Mouse (Mus musculus) B cell, adult 2 months (primary cell): ENCODE measurements around the gene Ctnna3.
"Not testable (repeated sequence)": the region's sequence is repeated elsewhere in the genome, so short reads cannot be mapped to it uniquely, and the experiment has no call there.

Source experiments
- DNase-seq, 2 experiments: peaks; one replicate each; pipeline ENCODE4 v3.0.0; 2022

Gene Ctnna3

GRCm38 (mm10) chr10:64268156-64268555 is 838.3 kb downstream of the Ctnna3 start:
- DNase-seq, result no peak

DNA sequence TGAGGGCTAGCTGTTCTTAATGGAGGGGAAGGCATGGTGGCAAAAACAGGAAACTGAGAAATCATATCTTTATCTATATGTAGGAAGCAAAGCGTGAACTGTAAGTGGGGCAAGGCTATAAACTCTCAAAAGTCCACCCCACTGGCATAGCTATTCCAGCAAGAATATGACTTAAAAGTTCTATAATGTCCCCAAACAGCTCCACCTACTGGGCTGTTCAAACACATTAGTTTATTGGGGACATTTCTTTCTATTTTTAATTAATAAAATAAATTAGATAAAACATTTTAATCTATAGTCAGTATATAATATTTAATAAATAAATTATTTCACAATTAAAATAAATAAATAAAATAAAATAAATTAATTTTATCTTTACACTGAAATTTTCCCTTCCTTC is 845.2 kb downstream of the Ctnna3 start:
- no peak for DNase-seq

GRCm38 (mm10) chr10:64278836-64279235 is 848.9 kb downstream of the Ctnna3 start:
- DNase-seq, result no peak

- DNase-seq, result no peak
These were observed 875.9 kb downstream of the Ctnna3 start for GRCm38 (mm10) chr10:64305802-64306201.

DNA sequence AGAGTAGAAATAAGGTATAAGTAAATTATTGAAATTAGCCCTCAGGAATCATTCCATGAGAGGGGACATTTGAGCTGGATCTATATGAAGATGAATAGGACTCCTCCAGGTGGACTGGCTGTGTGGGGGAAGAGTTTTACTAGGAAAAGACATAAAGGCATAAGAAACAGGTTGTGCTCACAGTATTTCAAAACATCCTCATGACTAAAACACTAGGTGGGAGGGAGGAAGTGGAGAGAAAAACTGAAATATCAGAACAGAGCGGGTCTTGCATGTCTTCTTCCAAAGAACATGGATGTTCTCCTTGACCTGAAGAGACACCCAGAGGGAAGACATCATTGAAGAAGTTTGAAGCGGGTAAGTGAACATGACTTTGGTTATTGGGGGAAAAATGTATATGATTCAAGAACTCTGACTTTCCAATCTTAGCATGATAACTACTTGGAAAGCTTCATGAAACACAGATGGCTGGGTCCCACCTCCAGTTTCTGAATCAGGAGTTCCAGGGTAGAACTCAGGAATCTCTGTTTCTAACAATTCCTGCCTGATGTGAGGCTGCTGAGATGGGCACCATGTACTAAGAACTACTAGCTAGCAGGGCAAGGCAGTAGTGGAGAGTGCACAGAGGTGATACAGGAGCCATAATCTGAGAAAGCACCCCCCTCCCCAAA is 881.9 kb downstream of the Ctnna3 start:
- DNase-seq, result no peak

GRCm38 (mm10) chr10:64320332-64320731 is 890.4 kb downstream of the Ctnna3 start:
- no peak for DNase-seq

DNA sequence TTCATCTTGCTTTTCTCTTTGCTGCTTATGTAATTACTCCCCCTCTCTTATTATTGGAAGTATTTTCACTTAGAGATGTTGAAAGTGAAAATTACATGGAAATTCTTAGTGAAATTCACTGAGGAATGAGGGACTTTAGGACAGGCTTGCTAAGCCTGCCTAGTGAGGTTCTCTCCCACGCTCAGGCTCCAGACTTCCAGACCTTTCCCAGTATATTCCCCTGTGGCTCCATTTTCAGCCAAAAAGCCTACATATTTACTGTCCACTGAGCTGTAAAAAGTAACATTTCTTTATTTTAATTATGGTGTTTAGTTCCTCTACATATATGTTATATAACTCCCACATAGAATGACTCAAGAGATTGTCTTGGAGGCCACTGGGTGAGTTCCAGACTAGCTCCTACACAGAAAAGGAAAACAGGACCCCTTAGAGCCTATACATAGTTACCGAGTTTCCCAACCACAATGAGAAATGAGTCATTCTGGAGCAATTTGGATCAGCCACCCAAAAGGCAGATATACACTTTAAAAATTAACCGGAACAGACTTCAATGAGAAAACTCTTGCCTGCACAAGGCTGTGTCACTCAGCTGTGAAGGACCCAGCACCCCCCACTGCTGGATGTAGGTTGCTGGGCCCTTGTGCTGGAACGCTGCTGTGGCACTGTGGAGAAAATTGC is 912.9 kb downstream of the Ctnna3 start:
- no peak for DNase-seq

- no peak for DNase-seq
These were observed 943.4 kb downstream of the Ctnna3 start for GRCm38 (mm10) chr10:64373288-64373687.

DNA sequence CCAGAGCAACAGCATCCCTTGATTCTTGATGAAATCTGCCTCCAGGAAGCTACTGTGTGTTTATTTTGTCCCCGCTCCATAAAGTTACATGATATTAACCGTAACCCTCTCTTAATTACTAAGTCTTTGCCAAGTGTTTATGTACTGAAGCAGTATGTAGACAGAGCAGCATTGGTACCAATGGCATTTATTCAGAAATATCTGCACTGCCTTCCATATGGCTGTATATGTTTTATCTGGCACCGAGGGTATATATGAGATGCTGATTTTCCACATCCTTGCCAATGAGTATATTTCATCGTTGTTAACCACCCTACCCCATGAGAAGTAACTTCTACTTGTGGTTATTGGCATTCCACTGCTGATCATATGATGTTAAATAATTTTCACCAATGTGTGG is 947.9 kb downstream of the Ctnna3 start:
- DNase-seq, result no peak

DNA sequence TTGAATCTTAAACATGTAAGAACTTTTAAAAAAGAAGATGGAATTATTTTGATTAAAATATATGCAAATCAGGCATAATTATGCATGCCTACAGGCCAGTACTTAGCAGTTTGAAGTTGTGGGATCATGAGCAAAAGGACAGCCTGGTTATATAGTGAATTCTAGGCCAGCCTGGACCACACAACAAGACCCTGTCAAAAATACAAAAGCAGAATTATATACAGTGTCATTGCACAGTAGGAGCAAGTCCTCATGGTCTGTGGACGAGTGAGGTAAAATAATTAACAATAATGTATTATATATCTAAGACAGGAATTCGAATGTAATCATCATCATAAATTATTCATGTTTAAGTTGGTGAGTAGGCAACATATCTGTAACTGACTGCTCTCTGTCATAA is 966.7 kb downstream of the Ctnna3 start:
- no peak for DNase-seq

DNA sequence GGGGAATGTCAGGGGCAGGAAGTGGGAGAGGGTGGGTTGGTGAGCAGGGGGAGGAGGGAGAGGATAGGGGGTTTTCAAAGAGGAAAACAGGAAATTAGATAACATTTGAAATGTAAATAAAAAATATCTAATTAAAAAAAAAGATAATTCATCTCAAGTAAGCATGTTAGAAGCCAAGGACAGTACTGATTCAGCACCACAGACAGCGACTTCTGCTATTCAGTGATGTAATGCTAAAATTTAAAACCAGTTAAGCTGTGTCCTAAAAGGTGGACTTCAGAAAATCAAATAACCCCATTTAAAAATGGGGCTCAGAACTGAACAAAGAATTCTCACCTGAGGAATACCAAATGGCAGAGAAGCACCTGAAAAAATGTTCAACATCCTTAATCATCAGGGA is 988.5 kb downstream of the Ctnna3 start:
- not testable (repeated sequence) for DNase-seq

DNA sequence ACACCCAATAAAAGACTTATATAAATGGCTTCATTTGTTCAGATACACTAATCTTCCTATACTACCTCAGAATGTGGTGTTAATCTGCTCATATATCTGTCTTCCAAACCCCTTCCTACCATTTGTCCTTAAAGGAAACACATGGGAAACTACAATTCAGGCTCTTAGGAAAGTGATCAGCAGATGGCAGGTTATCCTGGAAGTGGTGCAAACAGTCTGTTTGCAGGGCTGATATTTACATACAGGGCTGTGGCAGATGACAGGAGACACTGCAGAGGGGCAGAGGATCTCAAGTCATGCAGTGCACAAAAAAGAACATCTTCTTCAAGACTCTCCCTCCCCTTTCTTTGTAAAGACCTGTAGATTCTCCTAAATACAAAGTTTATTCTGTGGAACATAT is 1008.8 kb downstream of the Ctnna3 start:
- DNase-seq, result no peak

DNA sequence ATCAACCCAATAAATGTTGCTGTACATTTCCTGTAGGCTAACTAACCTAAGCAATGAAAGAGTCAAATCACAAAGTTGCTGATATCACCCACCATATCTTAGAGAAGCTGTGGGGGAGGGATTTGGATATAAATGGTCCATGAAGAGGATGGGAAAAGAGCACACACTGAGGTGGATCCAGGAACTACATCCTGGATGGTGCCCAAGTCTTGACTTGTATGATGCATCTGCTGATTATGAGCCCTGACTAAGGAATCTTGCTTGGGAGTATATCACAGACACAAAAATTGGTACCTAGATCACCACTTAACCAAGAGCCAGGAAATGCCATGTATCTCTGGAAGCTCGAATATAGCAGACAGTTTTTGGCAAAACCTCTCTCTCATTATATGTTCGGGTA is 1018.7 kb downstream of the Ctnna3 start:
- DNase-seq, result no peak

DNA sequence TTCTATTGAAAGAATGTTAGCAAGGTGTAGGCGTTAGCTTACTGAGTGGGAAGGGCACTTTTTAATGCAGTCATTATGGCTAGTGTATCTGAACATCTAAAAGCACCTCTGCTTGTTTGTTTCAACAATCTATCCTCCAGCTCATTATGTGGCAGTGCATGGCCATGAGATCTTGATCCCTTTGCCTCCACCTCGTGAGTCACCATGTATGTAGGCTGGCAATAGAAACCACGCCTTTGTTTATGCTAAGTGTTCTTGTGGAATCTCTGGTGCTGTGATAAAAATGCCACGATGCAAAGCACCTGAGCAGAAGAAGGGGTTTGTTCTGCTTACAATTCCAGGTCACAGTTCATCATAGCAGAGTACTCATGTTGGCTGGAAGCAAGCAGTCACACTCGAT is 1053.4 kb downstream of the Ctnna3 start:
- DNase-seq, result no peak

DNA sequence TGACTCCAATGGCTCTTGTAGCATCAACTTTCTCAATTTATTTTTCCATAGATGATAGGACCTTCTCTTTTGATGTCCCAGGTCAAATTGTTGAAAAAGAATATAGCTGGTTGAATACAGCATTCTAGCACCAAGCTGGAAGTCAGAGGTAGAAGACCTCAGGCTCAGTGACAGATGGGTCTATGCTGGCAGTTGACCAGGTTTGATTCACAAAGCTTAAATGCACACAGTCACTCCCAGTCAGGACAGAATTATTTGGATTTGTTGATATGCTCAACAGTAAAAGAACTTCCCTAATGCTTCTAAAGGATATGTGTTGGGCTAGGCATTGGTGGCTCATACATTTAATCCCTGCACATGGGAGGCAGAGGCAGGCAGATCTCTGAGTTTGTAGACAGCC is 1059.6 kb downstream of the Ctnna3 start:
- no peak for DNase-seq

DNA sequence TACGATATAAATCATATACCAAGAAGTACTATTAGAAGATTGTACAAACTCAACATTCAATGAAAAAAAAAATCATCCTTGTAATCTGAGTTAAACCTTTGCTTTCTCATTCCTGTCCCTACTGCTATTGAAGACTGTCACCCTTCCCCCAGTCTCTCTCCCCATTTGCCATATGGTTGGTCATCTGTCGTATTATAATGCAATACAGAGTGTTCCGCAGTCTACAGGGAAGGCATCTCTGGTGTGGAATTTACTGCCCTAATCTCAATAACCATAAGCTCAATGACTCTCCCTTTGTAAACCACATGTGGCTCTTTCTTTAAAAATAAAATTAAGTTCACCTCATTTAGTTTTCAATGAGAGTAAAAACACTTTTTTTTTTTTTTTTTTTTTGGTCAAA is 1113.7 kb downstream of the Ctnna3 start:
- no peak for DNase-seq

DNA sequence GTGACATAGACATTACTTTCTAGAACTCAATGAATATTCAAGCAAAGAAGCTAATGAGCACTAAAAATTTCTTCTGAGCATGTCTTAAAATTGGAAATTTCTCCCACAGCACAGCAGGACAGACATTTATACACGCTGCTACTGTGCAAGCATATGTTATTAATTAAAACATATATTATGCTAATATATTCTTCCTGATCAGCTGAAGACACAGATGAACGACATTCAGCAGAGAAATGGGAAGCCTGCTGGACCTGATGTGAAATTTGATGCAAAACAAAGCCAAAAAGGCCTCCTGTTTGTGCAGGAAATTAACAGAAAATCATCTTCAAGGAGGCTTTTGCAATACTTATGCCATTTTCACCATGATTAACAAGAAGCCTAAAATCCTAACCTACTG is 1114.5 kb downstream of the Ctnna3 start:
- DNase-seq, result no peak

DNA sequence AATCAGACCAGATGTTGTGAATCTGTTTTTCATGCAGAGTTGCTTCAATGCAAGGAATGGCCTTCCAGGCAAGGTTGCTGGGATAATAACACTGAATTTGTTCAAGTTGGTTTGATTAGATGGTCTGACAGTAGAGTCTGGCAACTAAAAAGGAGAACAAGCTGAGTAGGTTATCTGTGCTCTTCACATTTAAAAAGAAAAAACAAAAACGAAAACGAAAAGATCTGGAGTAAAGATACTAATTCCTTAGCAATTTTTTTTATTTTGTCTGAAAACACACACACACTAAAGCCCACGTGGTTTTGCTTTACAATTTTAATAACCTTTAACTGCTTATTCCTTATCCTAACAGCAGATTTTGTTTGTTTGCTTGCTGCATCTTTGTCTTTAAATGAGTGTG is 1141.4 kb downstream of the Ctnna3 start:
- DNase-seq, result no peak

GRCm38 (mm10) chr10:64588116-64588515 is 1158.2 kb downstream of the Ctnna3 start:
- DNase-seq, result no peak

DNA sequence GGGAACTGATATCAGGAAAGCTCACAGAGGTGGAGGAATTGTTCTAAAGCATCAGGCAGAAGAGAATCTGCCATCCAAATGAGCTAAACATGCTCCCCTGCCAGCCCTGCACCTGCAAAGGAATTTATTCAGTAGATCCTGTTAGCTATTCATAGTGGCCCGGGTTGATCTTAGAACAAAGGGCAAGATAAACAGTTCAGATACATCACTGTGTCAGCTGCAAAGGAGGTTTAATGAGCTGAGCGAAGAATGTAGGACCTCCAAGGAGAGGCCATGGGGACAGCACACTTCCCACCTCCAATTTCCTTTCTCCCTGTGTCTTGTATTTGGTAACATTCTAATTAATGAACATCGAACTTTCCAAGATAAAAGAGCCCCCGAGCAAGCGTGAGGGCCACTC is 1206.9 kb downstream of the Ctnna3 start:
- DNase-seq, result no peak

DNA sequence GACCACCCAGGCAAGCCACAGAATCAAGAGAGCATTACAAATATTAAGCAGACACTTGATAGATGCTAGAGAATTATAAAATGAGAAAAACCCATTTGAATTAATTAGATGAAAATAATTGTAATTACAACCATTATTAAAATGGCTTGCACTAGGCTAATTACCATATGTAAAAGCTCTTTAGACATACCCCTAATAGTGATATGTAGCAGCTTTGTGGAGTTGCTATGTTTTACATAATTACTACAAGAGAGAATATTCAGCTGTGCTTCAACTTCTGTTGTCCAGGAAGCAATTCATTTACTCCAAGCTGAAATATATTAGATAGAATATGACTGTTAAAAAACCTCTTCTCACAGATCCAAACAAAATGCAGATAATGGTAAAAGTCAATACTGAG is 1209.2 kb downstream of the Ctnna3 start:
- no peak for DNase-seq

DNA sequence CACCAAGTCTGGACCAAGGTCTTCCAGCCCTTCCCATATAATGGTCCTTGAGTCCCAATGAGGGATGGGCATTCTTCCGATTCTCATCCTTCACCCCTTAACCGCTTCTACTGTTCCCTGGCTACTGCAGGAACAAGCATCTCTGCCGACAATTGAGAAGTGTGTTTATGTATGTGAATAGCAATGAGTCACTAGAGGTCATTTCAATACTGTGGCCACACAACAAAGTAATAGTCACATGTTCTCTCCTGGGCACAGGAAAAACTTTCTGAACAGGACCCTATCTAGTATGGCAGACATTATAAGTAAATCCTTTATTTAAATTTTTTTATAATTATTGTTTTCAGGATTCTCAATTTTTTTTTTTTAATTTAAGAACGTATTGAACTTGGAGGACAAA is 1211.2 kb downstream of the Ctnna3 start:
- no peak for DNase-seq

DNA sequence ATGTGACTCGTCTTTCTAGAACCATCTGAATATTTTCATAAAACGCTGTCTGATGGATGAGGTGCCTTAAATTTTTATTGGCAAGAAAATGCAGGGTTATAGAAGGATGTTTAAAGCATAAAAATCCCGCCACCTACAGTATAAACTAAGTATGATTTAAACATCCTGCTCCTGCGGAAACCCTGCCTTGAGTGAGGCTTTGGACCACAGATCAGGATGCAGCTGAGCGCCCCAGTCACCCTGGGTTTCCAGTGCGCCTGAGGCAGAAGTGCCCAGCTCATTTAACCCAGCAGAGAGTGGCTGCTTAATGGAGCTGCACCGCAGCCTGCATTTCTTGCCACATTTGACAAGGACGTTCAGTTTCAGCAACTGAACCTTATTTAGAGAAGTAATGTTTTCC is 1211.7 kb downstream of the Ctnna3 start:
- DNase-seq, result no peak

GRCm38 (mm10) chr10:64643976-64644375 is 1214.1 kb downstream of the Ctnna3 start:
- no peak for DNase-seq

DNA sequence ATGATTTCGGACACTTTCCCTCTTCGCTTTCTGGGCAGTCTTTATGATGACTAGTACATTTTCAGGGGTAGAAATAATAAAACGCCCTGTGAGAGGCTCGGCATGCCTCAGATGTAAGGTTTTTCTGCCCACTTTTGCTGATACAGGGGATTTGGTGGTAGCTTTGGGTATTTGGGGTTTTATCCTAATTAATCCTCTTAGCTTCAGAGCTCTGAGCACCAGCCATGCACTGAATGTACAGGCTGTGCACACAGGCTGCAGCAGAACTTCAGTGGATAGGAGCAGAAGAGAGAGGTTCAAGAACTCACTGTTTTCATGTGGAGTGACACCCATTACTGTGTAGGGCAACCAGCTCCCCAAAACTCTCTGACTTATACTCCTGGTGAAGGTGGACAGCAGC is 1231.3 kb downstream of the Ctnna3 start:
- DNase-seq, result no peak
